ENCODE assay signal across 10 mouse cellular contexts in the genomic region with DNA sequence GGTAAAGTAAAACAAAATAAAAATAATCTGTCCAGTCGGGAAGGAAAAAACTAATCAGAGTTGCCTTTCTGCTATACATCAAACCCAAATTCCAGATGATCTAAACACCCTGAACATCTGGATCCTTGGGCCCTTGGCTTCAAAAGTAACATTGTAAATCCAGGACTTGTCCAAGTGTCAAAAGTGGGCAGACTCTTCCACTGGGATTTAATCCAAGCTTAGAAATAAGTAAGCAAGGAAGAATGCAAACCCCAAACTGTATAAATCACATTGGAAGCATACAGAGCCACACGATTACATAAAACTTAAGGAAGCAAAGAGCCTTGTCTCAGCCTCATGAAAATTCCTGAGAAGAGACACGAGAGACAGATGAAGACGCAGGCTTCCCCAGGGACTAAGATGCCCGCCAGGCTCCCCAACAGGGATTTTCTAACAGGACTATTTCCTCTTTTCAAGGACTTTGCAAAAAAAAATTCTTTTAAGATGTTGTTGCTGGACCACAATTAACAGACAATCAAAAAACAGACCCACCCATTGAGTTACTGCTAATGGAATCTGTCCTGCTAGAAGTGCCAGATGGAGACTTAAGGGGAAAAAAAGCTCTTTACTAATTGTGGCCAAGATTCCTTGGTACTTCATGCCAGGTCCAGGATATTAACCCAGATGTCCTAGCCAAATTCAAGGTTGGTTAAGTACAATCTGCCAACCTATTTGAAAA. TPM values are rescaled to one million over a fixed set of nuclear protein-coding genes. Genes with fewer than 3 reads are reported as not detected.
A peak's percentile ranks its signal among the peaks of the same experiment; 100 is the strongest.
DNase-seq lines count a peak whose midpoint lies in the region; ATAC-seq and TF ChIP-seq lines count a peak whose summit lies in the region.
"Had no signal": no experiment of that assay in that cellular context is flagged by ENCODE, and none has a peak within 500 bp of the region (broad histone marks: within the 10 kb centered on the region; RNA-seq: fewer than 3 reads in every experiment).

No protein-coding gene starts in this region.

- no peak overlapping the region for H3K9ac ChIP-seq in forebrain, embryonic 15.5 days (replicated peaks)
- no peak overlapping the region for H3K9ac ChIP-seq in forebrain, embryonic 11.5 days (ENCODE audit: low read length)
- no peak overlapping the region for H3K9ac ChIP-seq in kidney, postnatal 0 days (ENCODE audit: low read depth, low read length)
- H3K9ac ChIP-seq in kidney, embryonic 14.5 days (ENCODE audit: low read depth, low read length), result no peak overlapping the region

- peak overlapping the region; percentile 22; the same call in 1 of the 2 replicates for H3K27ac ChIP-seq in forebrain, embryonic 15.5 days (replicated peaks)
- H3K27ac ChIP-seq in forebrain, embryonic 11.5 days (ENCODE audit: low read depth, low read length), result no peak overlapping the region
- no peak overlapping the region for H3K27ac ChIP-seq in kidney, postnatal 0 days
- no peak overlapping the region; the same call in 1 of the 2 replicates for H3K27ac ChIP-seq in kidney, embryonic 14.5 days (ENCODE audit: low read depth, low read length)

- ATAC-seq in forebrain, embryonic 15.5 days (replicated peaks), result no peak
- ATAC-seq in forebrain, embryonic 11.5 days (replicated peaks; ENCODE audit: low FRiP score), result no peak
- ATAC-seq in kidney, postnatal 0 days (replicated peaks; ENCODE audit: low FRiP score, low read depth), result no peak
- no peak for ATAC-seq in kidney, embryonic 14.5 days (ENCODE audit: low FRiP score, low TSS enrichment)
- ATAC-seq in activated CD4-positive, CD25-positive, alpha-beta regulatory T cell, adult 4 months, result no peak

- no peak for DNase-seq in forebrain, embryonic 11.5 days (ENCODE audit: low spot score)
- peak; percentile 80 for DNase-seq in kidney, postnatal 0 days (ENCODE audit: low spot score)
- DNase-seq in Muller cell, postnatal 12 days (ENCODE audit: inconsistent ontology term), result peak; percentile 66
- peak; percentile 46 to 63 for DNase-seq in cerebellum, postnatal 14 days
- DNase-seq in urinary bladder, postnatal 25 days (ENCODE audit: low spot score), result no peak
- DNase-seq: layer of hippocampus, postnatal 36 days; lung, postnatal 10 days had no signal

- no peaks in the 10 kb centered on the region for H3K9me3 ChIP-seq in forebrain, embryonic 15.5 days
- no peaks in the 10 kb centered on the region for H3K9me3 ChIP-seq in forebrain, embryonic 11.5 days (ENCODE audit: control insufficient read depth, low read length)
- H3K9me3 ChIP-seq in kidney, postnatal 0 days (replicated peaks; ENCODE audit: low read length), result no peaks in the 10 kb centered on the region
- no peaks in the 10 kb centered on the region for H3K9me3 ChIP-seq in kidney, embryonic 14.5 days (ENCODE audit: control insufficient read depth, low read length)

- no peaks in the 10 kb centered on the region for H3K27me3 ChIP-seq in forebrain, embryonic 15.5 days
- H3K27me3 ChIP-seq in forebrain, embryonic 11.5 days (ENCODE audit: control insufficient read depth, insufficient read depth, low read length), result no peaks in the 10 kb centered on the region
- H3K27me3 ChIP-seq in kidney, postnatal 0 days (ENCODE audit: insufficient read depth, low read length), result no peaks in the 10 kb centered on the region
- no peaks in the 10 kb centered on the region for H3K27me3 ChIP-seq in kidney, embryonic 14.5 days (ENCODE audit: control insufficient read depth, insufficient read depth, low read length)

- WGBS in forebrain, embryonic 15.5 days, result 23% methylated on average over 5 of the region's 5 CpGs
- WGBS in forebrain, embryonic 11.5 days, result 75% methylated on average over 5 of the region's 5 CpGs
- WGBS in kidney, postnatal 0 days, result 33% methylated on average over 5 of the region's 5 CpGs
- 36% methylated on average over 5 of the region's 5 CpGs for WGBS in kidney, embryonic 14.5 days

- no peaks in the 10 kb centered on the region for H3K36me3 ChIP-seq in forebrain, embryonic 15.5 days
- no peaks in the 10 kb centered on the region for H3K36me3 ChIP-seq in forebrain, embryonic 11.5 days (ENCODE audit: control insufficient read depth, insufficient read depth, low read length)
- no peaks in the 10 kb centered on the region for H3K36me3 ChIP-seq in kidney, postnatal 0 days (ENCODE audit: insufficient read depth, low read length)
- 0 out of 2 replicates have a peak, but pooled peaks cover 2% of the 10 kb centered on the region for H3K36me3 ChIP-seq in kidney, embryonic 14.5 days (ENCODE audit: control insufficient read depth, insufficient read depth, low read length)

- H3K4me3 ChIP-seq in forebrain, embryonic 15.5 days, result no peak overlapping the region
- H3K4me3 ChIP-seq in forebrain, embryonic 11.5 days (ENCODE audit: low read depth, low read length), result no peak overlapping the region
- H3K4me3 ChIP-seq in kidney, postnatal 0 days (replicated peaks; ENCODE audit: low read depth, low read length), result no peak overlapping the region
- H3K4me3 ChIP-seq in kidney, embryonic 14.5 days (ENCODE audit: low read length), result no peak overlapping the region

- H3K4me1 ChIP-seq in forebrain, embryonic 15.5 days, result peaks cover 44% of the 10 kb centered on the region
- peaks cover 7% of the 10 kb centered on the region; the same call in 1 of the 2 replicates for H3K4me1 ChIP-seq in forebrain, embryonic 11.5 days (replicated peaks; ENCODE audit: control insufficient read depth, insufficient read depth, low read length)
- H3K4me1 ChIP-seq in kidney, postnatal 0 days (replicated peaks; ENCODE audit: insufficient read depth, low read length), result 0 out of 2 replicates have a peak, but pooled peaks cover 4% of the 10 kb centered on the region
- H3K4me1 ChIP-seq in kidney, embryonic 14.5 days (ENCODE audit: control insufficient read depth, insufficient read depth, low read length), result peaks cover 12% of the 10 kb centered on the region

- H3K4me2 ChIP-seq in forebrain, embryonic 15.5 days (replicated peaks), result no peak overlapping the region
- H3K4me2 ChIP-seq in forebrain, embryonic 11.5 days (ENCODE audit: low read depth, low read length, severe bottlenecking), result no peak overlapping the region
- H3K4me2 ChIP-seq in kidney, postnatal 0 days (ENCODE audit: low read length), result no peak overlapping the region
- no peak overlapping the region for H3K4me2 ChIP-seq in kidney, embryonic 14.5 days (replicated peaks; ENCODE audit: low read depth, low read length)

- no peak for TF ChIP-seq CTCF in kidney, postnatal 0 days (IDR thresholded peaks at IDR 0.05; ENCODE audit: low read depth)

RNA-seq across cellular contexts. Expression of a gene that starts 4.7 kb away (rescaled TPM):
- polyA plus RNA-seq in forebrain, embryonic 15.5 days (2015; fragmentation: Nextera tagmentation; extraction: Ambion mirVana), result 80.0 and 84.5 TPM in 2 replicates
- 55.1 and 57.7 TPM in 2 replicates for polyA plus RNA-seq in forebrain, embryonic 11.5 days (2014; fragmentation: Nextera tagmentation; extraction: Ambion mirVana)
- 21.6 and 26.8 TPM in 2 replicates for polyA plus RNA-seq in kidney, postnatal 0 days (2015; fragmentation: Nextera tagmentation; extraction: Ambion mirVana)
- 20.7 and 32.6 TPM in 2 replicates for polyA plus RNA-seq in kidney, embryonic 14.5 days (2014; fragmentation: Nextera tagmentation; extraction: Ambion mirVana)
- polyA plus RNA-seq in activated CD4-positive, CD25-positive, alpha-beta regulatory T cell, adult 4 months (2017; shearing (Covaris generic)), result 10 to 100 TPM; 43.3 to 49.8 TPM

RNA-seq across cellular contexts. Expression of a gene that starts 41.2 kb away (rescaled TPM):
- polyA plus RNA-seq in forebrain, embryonic 15.5 days (2015; fragmentation: Nextera tagmentation; extraction: Ambion mirVana), result 83.7 and 87.8 TPM in 2 replicates
- polyA plus RNA-seq in forebrain, embryonic 11.5 days (2014; fragmentation: Nextera tagmentation; extraction: Ambion mirVana), result 106 and 109 TPM in 2 replicates
- 59.1 and 63.8 TPM in 2 replicates for polyA plus RNA-seq in kidney, postnatal 0 days (2015; fragmentation: Nextera tagmentation; extraction: Ambion mirVana)
- 75.3 and 101 TPM in 2 replicates for polyA plus RNA-seq in kidney, embryonic 14.5 days (2014; fragmentation: Nextera tagmentation; extraction: Ambion mirVana)
- polyA plus RNA-seq in activated CD4-positive, CD25-positive, alpha-beta regulatory T cell, adult 4 months (2017; shearing (Covaris generic)), result 10 to 100 TPM; 55.2 to 55.4 TPM

Comparison
In these comparisons a context has a peak if more than half of its experiments do, and no peak if none do; other contexts are left out.
1. DNase-seq: peak in kidney, postnatal 0 days (single experiment), Muller cell, postnatal 12 days (single experiment) and cerebellum, postnatal 14 days (2 of 2); none in forebrain, embryonic 11.5 days (single experiment) and urinary bladder, postnatal 25 days (single experiment).